Mouse (Mus musculus) midbrain, postnatal 0 days (tissue): ENCODE data around the gene Ssbp2. TPM values are rescaled to one million over a fixed set of nuclear protein-coding genes. Genes with fewer than 3 reads are reported as not detected.

ENCODE experiments used
- ATAC-seq: fragments of 200-750 bp; cut with Nextera tagmentation; 2 replicates; pipeline ENCODE4 v1.8.0; 2017; ENCODE audit warnings: moderate number of reproducible peaks, mild to moderate bottlenecking, moderate TSS enrichment, moderate library complexity; ENCODE audit not compliant: low FRiP score
- DNase-seq: peaks from one replicate; pipeline ENCODE4 v3.0.0-alpha.2; 2015; ENCODE audit warnings: low spot score
- H3K27ac ChIP-seq: fragments of 300-500 bp; sonication (generic); 2 replicates; pipeline ENCODE4 v1.5.1; 2014; ENCODE audit warnings: low read depth, mild to moderate bottlenecking, low read length, mixed read lengths
- H3K27me3 ChIP-seq: fragments of 300-500 bp; sonication (generic); 2 replicates; pipeline ENCODE4 v1.6.1; 2014; ENCODE audit warnings: low read length, control low read depth, mixed read lengths; ENCODE audit not compliant: insufficient read depth
- H3K36me3 ChIP-seq: fragments of 300-500 bp; sonication (generic); 2 replicates; pipeline ENCODE4 v1.6.1; 2014; ENCODE audit warnings: low read length, control low read depth, mixed read lengths; ENCODE audit not compliant: insufficient read depth
- H3K4me1 ChIP-seq: fragments of 300-500 bp; sonication (generic); 2 replicates; pipeline ENCODE4 v1.6.1; 2014; ENCODE audit warnings: mild to moderate bottlenecking, control low read depth, antibody characterized with exemption, low read length, mixed read lengths; ENCODE audit not compliant: insufficient read depth
- H3K4me2 ChIP-seq: fragments of 300-500 bp; sonication (generic); 2 replicates; pipeline ENCODE4 v1.6.1; 2014; ENCODE audit warnings: low read depth, mild to moderate bottlenecking, low read length, mixed read lengths; ENCODE audit not compliant: poor library complexity, severe bottlenecking
- H3K4me3 ChIP-seq: fragments of 300-500 bp; sonication (generic); 2 replicates; pipeline ENCODE4 v1.5.1; 2014; ENCODE audit warnings: low read depth, mild to moderate bottlenecking, low read length, moderate library complexity
- H3K9ac ChIP-seq: fragments of 300-500 bp; sonication (generic); replicated peaks from 2 replicates; pipeline ENCODE4 v1.6.1; 2014; ENCODE audit warnings: mild to moderate bottlenecking, low read length, moderate library complexity, mixed read lengths; ENCODE audit not compliant: poor library complexity, severe bottlenecking
- H3K9me3 ChIP-seq: fragments of 300-500 bp; sonication (generic); 2 replicates; pipeline ENCODE4 v1.6.1; 2016; ENCODE audit warnings: low read length, control low read depth
- CTCF ChIP-seq: IDR thresholded peaks from 2 replicates; pipeline ENCODE4 v1.5.1; 2016; ENCODE audit warnings: antibody characterized with exemption, mild to moderate bottlenecking
- WGBS: fragments of 180-500 bp; shearing (Covaris S2); extraction: QIAGEN DNeasy Blood & Tissue Kit; methylation state at CpG from one replicate; pipeline ENCODE4 v1.1.7; 2014; 5-methylcytosine and 5-hydroxymethylcytosine counted together
- polyA plus RNA-seq: library from polyadenylated mRNA; unstranded; fragments of >200 nt; fragmentation: Nextera tagmentation; extraction: Ambion mirVana; gene quantifications from 2 replicates; pipeline ENCODE4 v1.2.1, GENCODE M21; 2015
- total RNA-seq: library from RNA; depleted of rRNA; stranded (reverse); fragments of >200 nt; gene quantifications from 2 replicates; pipeline ENCODE4 v1.2.3, GENCODE M21; 2014

Ssbp2 gene
- total and polyA plus RNA-seq, 2 experiments from 2014 or later: 156 to 167 TPM

DNA sequence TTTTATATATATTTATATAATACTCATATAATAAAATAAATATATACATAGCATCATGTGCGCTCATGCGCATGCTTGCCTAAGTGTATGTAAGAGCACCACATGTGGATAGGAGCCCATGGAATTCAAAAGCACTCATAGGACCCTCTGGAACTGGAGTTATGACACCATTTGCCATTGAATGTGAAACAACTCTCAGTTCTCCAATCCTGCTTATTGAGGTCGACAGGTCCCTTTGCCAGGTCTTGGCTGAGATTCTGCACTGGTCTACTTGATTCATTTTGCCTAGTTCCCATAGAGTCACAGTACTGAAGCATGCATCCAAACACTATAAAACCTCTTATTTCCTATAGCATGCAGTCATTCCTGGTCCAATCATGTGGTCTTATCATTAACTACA is 221.4 kb downstream of the Ssbp2 start:
- ATAC-seq (no peak), DNase-seq (no peak)
- no peak for TF ChIP-seq CTCF
- Histone ChIP-seq H3K4me1 (no peaks in the 10 kb centered on the region), H3K36me3 (peaks cover 3% of the 10 kb centered on the region; the same call in 1 of the 2 replicates), H3K4me2 (no peak overlapping the region), H3K27me3 (no peaks in the 10 kb centered on the region), H3K9ac (no peak overlapping the region), H3K9me3 (no peaks in the 10 kb centered on the region), H3K27ac (no peak overlapping the region), H3K4me3 (no peak overlapping the region)
- 93% methylated on average over 3 of the region's 3 CpGs for WGBS

DNA sequence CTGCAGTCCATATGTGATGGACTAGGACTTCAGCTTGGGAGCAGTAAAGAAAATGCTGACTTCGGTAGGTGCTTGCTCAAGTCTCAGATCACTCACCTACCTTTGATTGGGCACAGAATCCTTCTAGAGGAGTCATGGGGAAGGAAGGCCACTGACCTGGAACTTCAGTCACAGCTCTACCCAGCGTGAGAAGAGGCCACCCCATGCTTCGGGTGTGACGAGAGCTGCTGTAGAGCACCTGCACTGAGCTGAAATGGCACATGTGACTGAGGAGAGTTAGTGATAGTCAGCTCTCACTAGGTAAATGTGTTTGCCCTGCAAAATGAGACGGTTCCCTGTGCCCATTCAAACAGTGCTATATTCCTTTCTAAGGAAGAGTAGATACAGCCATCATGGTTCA is 230.0 kb downstream of the Ssbp2 start:
- ATAC-seq: no peak
- no peak overlapping the region for H3K27ac ChIP-seq
- no peak overlapping the region for H3K4me3 ChIP-seq
- no peaks in the 10 kb centered on the region for H3K27me3 ChIP-seq
- no peak overlapping the region for H3K4me2 ChIP-seq
- H3K9ac ChIP-seq: no peak overlapping the region
- DNase-seq: no peak
- no peaks in the 10 kb centered on the region for H3K4me1 ChIP-seq
- H3K9me3 ChIP-seq: no peaks in the 10 kb centered on the region
- TF ChIP-seq CTCF: no peak
- WGBS: 89% methylated on average over 5 of the region's 5 CpGs
- H3K36me3 ChIP-seq: peaks cover 5% of the 10 kb centered on the region; the same call in 1 of the 2 replicates

GRCm38 (mm10) chr13:91693615-91694014 is 233.5 kb downstream of the Ssbp2 start:
- H3K27me3 ChIP-seq: no peaks in the 10 kb centered on the region
- no peaks in the 10 kb centered on the region for H3K4me1 ChIP-seq
- 65% methylated on average over 7 of the region's 7 CpGs for WGBS
- H3K4me2 ChIP-seq: no peak overlapping the region
- ATAC-seq (no peak), DNase-seq (no peak)
- H3K4me3 ChIP-seq: no peak overlapping the region
- H3K27ac ChIP-seq: no peak overlapping the region
- no peak for TF ChIP-seq CTCF
- no peak overlapping the region for H3K9ac ChIP-seq
- no peaks in the 10 kb centered on the region for H3K9me3 ChIP-seq
- H3K36me3 ChIP-seq: peaks cover 5% of the 10 kb centered on the region; the same call in 1 of the 2 replicates

- H3K4me2 ChIP-seq: no peak overlapping the region
- no peaks in the 10 kb centered on the region for H3K4me1 ChIP-seq
- no peak for TF ChIP-seq CTCF
- no peaks in the 10 kb centered on the region for H3K9me3 ChIP-seq
- no peak overlapping the region for H3K4me3 ChIP-seq
- H3K27me3 ChIP-seq: no peaks in the 10 kb centered on the region
- H3K27ac ChIP-seq: no peak overlapping the region
- ATAC-seq: no peak
- no peak overlapping the region for H3K9ac ChIP-seq
- no peaks in the 10 kb centered on the region; the same call in 1 of the 2 replicates for H3K36me3 ChIP-seq
- no peak for DNase-seq
- 82% methylated on average over 2 of the region's 2 CpGs for WGBS
Measured at GRCm38 (mm10) chr13:91695406-91695805, 235.3 kb downstream of the Ssbp2 start.

GRCm38 (mm10) chr13:91696109-91696645 is 236.1 kb downstream of the Ssbp2 start:
- Histone ChIP-seq H3K4me2 (no peak overlapping the region), H3K9me3 (no peaks in the 10 kb centered on the region), H3K4me3 (no peak overlapping the region), H3K36me3 (no peaks in the 10 kb centered on the region), H3K9ac (no peak overlapping the region), H3K27ac (no peak overlapping the region), H3K4me1 (no peaks in the 10 kb centered on the region), H3K27me3 (no peaks in the 10 kb centered on the region)
- ATAC-seq: no peak
- no peak for TF ChIP-seq CTCF
- WGBS: 86% methylated on average over 2 of the region's 2 CpGs
- no peak for DNase-seq

- ATAC-seq: no peak
- Histone ChIP-seq H3K9me3 (no peaks in the 10 kb centered on the region), H3K4me1 (no peaks in the 10 kb centered on the region), H3K27me3 (no peaks in the 10 kb centered on the region), H3K4me2 (no peak overlapping the region), H3K4me3 (no peak overlapping the region), H3K36me3 (no peaks in the 10 kb centered on the region), H3K27ac (0 out of 2 replicates have a peak overlapping the region, but pooled peaks have one; percentile 1), H3K9ac (no peak overlapping the region)
- 32% methylated on average over 3 of the region's 3 CpGs for WGBS
- DNase-seq: peak; percentile 84
- peak; percentile 84 for TF ChIP-seq CTCF
Measured at GRCm38 (mm10) chr13:91697011-91697410, 236.9 kb downstream of the Ssbp2 start.
